In genomic region chr13:8272158-8272945, GRCm38 (mm10) we compare ENCODE assay signal across 14 mouse cellular contexts.
DNase-seq lines count a peak whose midpoint lies in the region; ATAC-seq and TF ChIP-seq lines count a peak whose summit lies in the region.
"Had no signal": no experiment of that assay in that cellular context is flagged by ENCODE, and none has a peak within 500 bp of the region (broad histone marks: within the 10 kb centered on the region; RNA-seq: fewer than 3 reads in every experiment).

No protein-coding gene starts in this region.

- DNase-seq in layer of hippocampus, adult 11-12 months (ENCODE audit: low spot score): peak; percentile 24
- DNase-seq in layer of hippocampus, adult 8-10 months (ENCODE audit: low spot score in 2 of 2): no peak
- peak; percentile 64 to 71 for DNase-seq in cerebellum, adult 18-20 months
- no peak for DNase-seq in embryo, embryonic 11 days
- no peak for DNase-seq in thymus, postnatal 25 days
- DNase-seq: heart, adult 2 months; kidney, adult 11 months; right cerebral cortex, postnatal 25 days; thymus, adult 18-20 months had no signal

- peaks cover 21% of the 10 kb centered on the region for H3K4me1 ChIP-seq in bone marrow macrophage, adult 2 months (ENCODE audit: control insufficient read depth, insufficient read depth, low read length)
- H3K4me1 ChIP-seq: limb, embryonic 12.5 days had no signal

- no peak overlapping the region for H3K4me3 ChIP-seq in bone marrow macrophage, adult 2 months (ENCODE audit: insufficient read depth, low read length)
- H3K4me3 ChIP-seq: heart, adult 2 months; limb, embryonic 12.5 days; megakaryocyte, embryonic 14.5 days; myocyte had no signal

- peak overlapping the region; percentile 95 for H3K27ac ChIP-seq in bone marrow macrophage, adult 2 months (ENCODE audit: insufficient read depth, low read depth, low read length)
- H3K27ac ChIP-seq: heart, adult 2 months; limb, embryonic 12.5 days had no signal

- TF ChIP-seq POLR2A in bone marrow macrophage, adult 2 months (IDR thresholded peaks at IDR 0.05; ENCODE audit: borderline replicate concordance, low read depth, low read length): no peak

- no peak for TF ChIP-seq CTCF in bone marrow macrophage, adult 2 months (IDR thresholded peaks at IDR 0.05; ENCODE audit: low read depth, low read length)

- peak; percentile 79 for ATAC-seq in granulocyte monocyte progenitor cell, adult 5-6 weeks (replicated peaks; ENCODE audit: poor library complexity, severe bottlenecking)

Comparison
In these comparisons a context has a peak if more than half of its experiments do, and no peak if none do; other contexts are left out.
1. DNase-seq: peak in layer of hippocampus, adult 11-12 months (single experiment) and cerebellum, adult 18-20 months (2 of 2); none in layer of hippocampus, adult 8-10 months (0 of 2), embryo, embryonic 11 days (single experiment) and thymus, postnatal 25 days (single experiment).